Mouse (Mus musculus): ENCODE results near the gene Bicra. TPM values are rescaled to one million over a fixed set of nuclear protein-coding genes. Genes with fewer than 3 reads are reported as not detected.

Gene Bicra
- total and polyA plus RNA-seq, 3 experiments: 0.32 to 10.2 (median 2.2) TPM

GRCm38 (mm10) chr7:15921796-15922195 is 125.9 kb downstream of the Bicra start:
- Histone ChIP-seq H3K27ac (ENCODE audit: insufficient read depth, low read depth) (peak overlapping the region; percentile 69), H3K4me2 (ENCODE audit: insufficient read depth, low read depth, poor library complexity, severe bottlenecking) (peak overlapping the region; percentile 86; the same call in 1 of the 2 replicates), H3K27me3 (replicated peaks) (peaks cover 11% of the 10 kb centered on the region), H3K9ac (ENCODE audit: insufficient read depth, low read depth) (peak overlapping the region; percentile 88), H3K79me2 (replicated peaks; ENCODE audit: control insufficient read depth, extremely low read depth, insufficient read depth, poor library complexity, severe bottlenecking) (peaks cover 22% of the 10 kb centered on the region), H3K4me1 (ENCODE audit: control insufficient read depth in 1 of 2, insufficient read depth in 2 of 2) (peaks cover 16 to 26% of the 10 kb centered on the region in 2 experiments), H3K36me3 (replicated peaks in 1 of 2; ENCODE audit: control insufficient read depth in 1 of 2, insufficient read depth in 1 of 2, low read length in 1 of 2) (peaks cover 30 to 37% of the 10 kb centered on the region in 2 experiments), H3K9me3 (replicated peaks; ENCODE audit: low read length) (no peaks in the 10 kb centered on the region), H3K4me3 (replicated peaks in 1 of 3; ENCODE audit: low read depth in 2 of 3, low read length in 2 of 3, poor library complexity in 1 of 3) (peak overlapping the region; percentile 81 to 84 (median 81))
- TF ChIP-seq ZNF384 (IDR thresholded peaks at IDR 0.05; ENCODE audit: low read depth, low read length): no peak
- TF ChIP-seq RAD21 (IDR thresholded peaks at IDR 0.05; ENCODE audit: low read depth, low read length): no peak
- no peak; the same call in 1 of the 2 replicates for TF ChIP-seq TCF12 (IDR thresholded peaks at IDR 0.05; ENCODE audit: low read depth, low read length)
- peak; percentile 93 for TF ChIP-seq MXI1 (IDR thresholded peaks at IDR 0.05; ENCODE audit: low read depth, low read length)
- TF ChIP-seq MAX (IDR thresholded peaks at IDR 0.05; ENCODE audit: low read length): peak; percentile 96
- peak; percentile 68 for TF ChIP-seq EP300 (IDR thresholded peaks at IDR 0.05; ENCODE audit: low read length)
- TF ChIP-seq CHD2 (IDR thresholded peaks at IDR 0.05; ENCODE audit: low read length): peak; percentile 86
- peak; percentile 93 for TF ChIP-seq USF1 (IDR thresholded peaks at IDR 0.05; ENCODE audit: low read depth, low read length)
- peak; percentile 89 for TF ChIP-seq SIN3A (IDR thresholded peaks at IDR 0.05; ENCODE audit: low read length)
- TF ChIP-seq NRF1 (IDR thresholded peaks at IDR 0.05; ENCODE audit: low read depth, low read length): no peak
- peak; percentile 93 for TF ChIP-seq USF2 (conservative IDR thresholded peaks at IDR 0.05; ENCODE audit: low read depth, low read length)
- 0 out of 2 replicates have a peak, but pooled peaks have one; percentile 48 for TF ChIP-seq KAT2A (IDR thresholded peaks at IDR 0.05; ENCODE audit: insufficient replicate concordance, low read length)
- TF ChIP-seq BHLHE40 (IDR thresholded peaks at IDR 0.05; ENCODE audit: low read depth, low read length): peak; percentile 96
- TF ChIP-seq CHD1 (IDR thresholded peaks at IDR 0.05; ENCODE audit: low read depth, low read length): no peak
- TF ChIP-seq MEF2A (IDR thresholded peaks at IDR 0.05; ENCODE audit: borderline replicate concordance, low read depth, low read length): peak; percentile 53; the same call in 1 of the 2 replicates
- peak; percentile 86 for TF ChIP-seq ETS1 (conservative IDR thresholded peaks at IDR 0.05; ENCODE audit: low read depth, low read length)
- TF ChIP-seq IRF4 (IDR thresholded peaks at IDR 0.05; ENCODE audit: low read depth, low read length): peak; percentile 94
- no peak for TF ChIP-seq POLR2A (IDR thresholded peaks at IDR 0.05; ENCODE audit: low read depth, low read length)
- TF ChIP-seq MYC (IDR thresholded peaks at IDR 0.05; ENCODE audit: low read depth, low read length): no peak
- no peak for TF ChIP-seq E2F4 (IDR thresholded peaks at IDR 0.05; ENCODE audit: insufficient replicate concordance, low read depth, low read length)
- TF ChIP-seq ELF1 (IDR thresholded peaks at IDR 0.05; ENCODE audit: low read depth, low read length): peak; percentile 4; the same call in 1 of the 2 replicates
- TF ChIP-seq JUND (conservative IDR thresholded peaks at IDR 0.05; ENCODE audit: low read depth, low read length): no peak; the same call in 1 of the 2 replicates
- peak; percentile 90 for TF ChIP-seq MAZ (IDR thresholded peaks at IDR 0.05; ENCODE audit: low read depth, low read length)
- dilution Hi-C loops (cut with MboI; ENCODE audit: extremely low pct_ligation_motif_present, extremely low pct_unique_long_range_greater_than_20kb, low sequenced_read_pairs): no loop called here
- in situ Hi-C loops (cut with MboI; ENCODE audit: low pct_ligation_motif_present, low pct_unique_long_range_greater_than_20kb, low sequenced_read_pairs): no loop called here
- DNase-seq (ENCODE audit: extremely low read depth): peak; percentile 90

Other genes starting within 250 kb of the Bicra start
- gene Obox6, start 208.2 kb downstream of the Bicra start, total RNA-seq (2012; rRNA removed): not detected in 2 replicates
- gene Obox6, start 208.2 kb downstream of the Bicra start, total RNA-seq (2014; rRNA removed): not detected in 2 replicates
- gene Obox6, start 208.2 kb downstream of the Bicra start, polyA plus RNA-seq (2012; ENCODE audit: insufficient read length, low read depth): not detected in 2 replicates
- gene Crx, start 168.0 kb downstream of the Bicra start, total RNA-seq (2012; rRNA removed): not detected in 2 replicates
- gene Crx, start 168.0 kb downstream of the Bicra start, total RNA-seq (2014; rRNA removed): not detected in 2 replicates
- not detected in 2 replicates for gene Crx, start 168.0 kb downstream of the Bicra start, polyA plus RNA-seq (2012; ENCODE audit: insufficient read length, low read depth)
- gene Crxos, start 165.3 kb downstream of the Bicra start, total RNA-seq (2012; rRNA removed): 0.71 TPM in 1 of 2 replicates, not detected in the other
- 1.1 and 1.7 TPM in 2 replicates for gene Crxos, start 165.3 kb downstream of the Bicra start, total RNA-seq (2014; rRNA removed)
- gene Crxos, start 165.3 kb downstream of the Bicra start, polyA plus RNA-seq (2012; ENCODE audit: insufficient read length, low read depth): 0.94 and 1.5 TPM in 2 replicates
- 62.2 and 65.2 TPM in 2 replicates for gene Selenow, start 125.5 kb downstream of the Bicra start, total RNA-seq (2012; rRNA removed)
- gene Selenow, start 125.5 kb downstream of the Bicra start, total RNA-seq (2014; rRNA removed): 44.1 and 44.9 TPM in 2 replicates
- 244 and 257 TPM in 2 replicates for gene Selenow, start 125.5 kb downstream of the Bicra start, polyA plus RNA-seq (2012; ENCODE audit: insufficient read length, low read depth)
- 234 and 310 TPM in 2 replicates for gene Nop53, start 101.8 kb downstream of the Bicra start, total RNA-seq (2012; rRNA removed)
- gene Nop53, start 101.8 kb downstream of the Bicra start, total RNA-seq (2014; rRNA removed): 171 and 199 TPM in 2 replicates
- 291 and 339 TPM in 2 replicates for gene Nop53, start 101.8 kb downstream of the Bicra start, polyA plus RNA-seq (2012; ENCODE audit: insufficient read length, low read depth)
- 4.7 and 7.0 TPM in 2 replicates for gene Ehd2, start 80.4 kb downstream of the Bicra start, total RNA-seq (2012; rRNA removed)
- 1.1 and 1.2 TPM in 2 replicates for gene Ehd2, start 80.4 kb downstream of the Bicra start, total RNA-seq (2014; rRNA removed)
- gene Ehd2, start 80.4 kb downstream of the Bicra start, polyA plus RNA-seq (2012; ENCODE audit: insufficient read length, low read depth): 4.4 and 5.2 TPM in 2 replicates
- 0.08 TPM in 1 of 2 replicates, not detected in the other for gene Zfp541, start 13.9 kb upstream of the Bicra start, total RNA-seq (2012; rRNA removed)
- 0.12 TPM in 1 of 2 replicates, not detected in the other for gene Zfp541, start 13.9 kb upstream of the Bicra start, total RNA-seq (2014; rRNA removed)
- 0.05 TPM in 1 of 2 replicates, not detected in the other for gene Zfp541, start 13.9 kb upstream of the Bicra start, polyA plus RNA-seq (2012; ENCODE audit: insufficient read length, low read depth)
- gene Napa, start 50.5 kb upstream of the Bicra start, total RNA-seq (2012; rRNA removed): 80.0 and 84.8 TPM in 2 replicates
- 97.5 and 106 TPM in 2 replicates for gene Napa, start 50.5 kb upstream of the Bicra start, total RNA-seq (2014; rRNA removed)
- gene Napa, start 50.5 kb upstream of the Bicra start, polyA plus RNA-seq (2012; ENCODE audit: insufficient read length, low read depth): 111 and 112 TPM in 2 replicates
- gene Kptn, start 72.0 kb upstream of the Bicra start, total RNA-seq (2012; rRNA removed): 17.5 and 19.1 TPM in 2 replicates
- 25.4 and 25.8 TPM in 2 replicates for gene Kptn, start 72.0 kb upstream of the Bicra start, total RNA-seq (2014; rRNA removed)
- gene Kptn, start 72.0 kb upstream of the Bicra start, polyA plus RNA-seq (2012; ENCODE audit: insufficient read length, low read depth): 14.2 and 14.5 TPM in 2 replicates
- gene Slc8a2, start 81.9 kb upstream of the Bicra start, total RNA-seq (2012; rRNA removed): 0.04 TPM in 2 replicates
- gene Slc8a2, start 81.9 kb upstream of the Bicra start, total RNA-seq (2014; rRNA removed): not detected in 2 replicates
- 0.08 and 0.10 TPM in 2 replicates for gene Slc8a2, start 81.9 kb upstream of the Bicra start, polyA plus RNA-seq (2012; ENCODE audit: insufficient read length, low read depth)
- 9.4 and 10.2 TPM in 2 replicates for gene Meis3, start 127.2 kb upstream of the Bicra start, total RNA-seq (2012; rRNA removed)
- 7.1 and 7.9 TPM in 2 replicates for gene Meis3, start 127.2 kb upstream of the Bicra start, total RNA-seq (2014; rRNA removed)
- 10.1 and 11.8 TPM in 2 replicates for gene Meis3, start 127.2 kb upstream of the Bicra start, polyA plus RNA-seq (2012; ENCODE audit: insufficient read length, low read depth)
- 14.8 and 18.0 TPM in 2 replicates for gene Dhx34, start 174.1 kb upstream of the Bicra start, total RNA-seq (2012; rRNA removed)
- 6.9 and 8.8 TPM in 2 replicates for gene Dhx34, start 174.1 kb upstream of the Bicra start, total RNA-seq (2014; rRNA removed)
- 11.8 and 15.2 TPM in 2 replicates for gene Dhx34, start 174.1 kb upstream of the Bicra start, polyA plus RNA-seq (2012; ENCODE audit: insufficient read length, low read depth)
- 0.04 TPM in 2 replicates for gene C5ar2, start 196.2 kb upstream of the Bicra start, total RNA-seq (2012; rRNA removed)
- 0.11 and 0.30 TPM in 2 replicates for gene C5ar2, start 196.2 kb upstream of the Bicra start, total RNA-seq (2014; rRNA removed)
- gene C5ar2, start 196.2 kb upstream of the Bicra start, polyA plus RNA-seq (2012; ENCODE audit: insufficient read length, low read depth): 0.22 and 0.33 TPM in 2 replicates
- gene C5ar1, start 211.6 kb upstream of the Bicra start, total RNA-seq (2012; rRNA removed): not detected in 2 replicates
- not detected in 2 replicates for gene C5ar1, start 211.6 kb upstream of the Bicra start, total RNA-seq (2014; rRNA removed)
- not detected in 2 replicates for gene C5ar1, start 211.6 kb upstream of the Bicra start, polyA plus RNA-seq (2012; ENCODE audit: insufficient read length, low read depth)
- gene Inafm1, start 225.7 kb upstream of the Bicra start, total RNA-seq (2012; rRNA removed): 5.6 and 7.4 TPM in 2 replicates
- gene Inafm1, start 225.7 kb upstream of the Bicra start, total RNA-seq (2014; rRNA removed): 1.1 and 1.5 TPM in 2 replicates
- gene Inafm1, start 225.7 kb upstream of the Bicra start, polyA plus RNA-seq (2012; ENCODE audit: insufficient read length, low read depth): 9.3 and 9.5 TPM in 2 replicates
- 47.6 and 53.3 TPM in 2 replicates for gene Ccdc9, start 238.9 kb upstream of the Bicra start, total RNA-seq (2012; rRNA removed)
- gene Ccdc9, start 238.9 kb upstream of the Bicra start, total RNA-seq (2014; rRNA removed): 32.0 and 37.5 TPM in 2 replicates
- gene Ccdc9, start 238.9 kb upstream of the Bicra start, polyA plus RNA-seq (2012; ENCODE audit: insufficient read length, low read depth): 81.0 and 94.2 TPM in 2 replicates